Mouse (Mus musculus): ENCODE data around the gene Olfr1295.

Olfr1295 gene

GRCm38 (mm10) chr2:111569581-111569980 lies at the start of gene Olfr1295:
Gene Olfr1295 (minus strand): TSS chr2:111569681.
- DNase-seq = no peak

GRCm38 (mm10) chr2:111540191-111540590 lies 29.3 kb downstream of the Olfr1295 start, which contains the start of gene Olfr1294:
Gene Olfr1294 (minus strand): TSS chr2:111540291.
- DNase-seq = no peak

GRCm38 (mm10) chr2:111524903-111525302 lies 44.6 kb downstream of the Olfr1295 start, which contains the start of gene Olfr1293-ps:
Gene Olfr1293-ps (plus strand): TSS chr2:111525203.
- DNase-seq = no peak

GRCm38 (mm10) chr2:111517451-111517850 lies 52.0 kb downstream of the Olfr1295 start:
- no peak for DNase-seq

Measured in kidney, postnatal 10 days (tissue).